Mouse (Mus musculus): ENCODE measurements around the gene Borcs7. TPM values are rescaled to one million over a fixed set of nuclear protein-coding genes. Genes with fewer than 3 reads are reported as not detected.

Borcs7 gene
- total RNA-seq, 4 experiments from 2014 or later = 20.6 to 25.2 (median 23.0) TPM

Other genes with a start within 250 kb of the Borcs7 start
- gene Trim8, start 188.2 kb upstream of the Borcs7 start, total RNA-seq (2022) = 100 to 1,000 TPM; 103 to 108 (median 104) TPM
- 100 to 1,000 TPM in 3 of 4 experiments, 10 to 100 TPM in 1; 94.2 to 133 (median 116) TPM for gene Arl3, start 116.7 kb upstream of the Borcs7 start, total RNA-seq (2022)
- 1 to 10 TPM; 4.3 to 5.6 (median 4.8) TPM for gene Sfxn2, start 116.5 kb upstream of the Borcs7 start, total RNA-seq (2022)
- gene Wbp1l, start 90.8 kb upstream of the Borcs7 start, total RNA-seq (2022) = 10 to 100 TPM; 32.7 to 41.5 (median 38.5) TPM
- not detected for gene Cyp17a1, start 16.7 kb upstream of the Borcs7 start, total RNA-seq (2022)
- gene As3mt, start 17.6 kb downstream of the Borcs7 start, total RNA-seq (2022) = 10 to 100 TPM; 31.3 to 38.3 (median 35.0) TPM
- gene Cnnm2, start 71.7 kb downstream of the Borcs7 start, total RNA-seq (2022) = 10 to 100 TPM; 35.0 to 47.0 (median 37.1) TPM